Mouse (Mus musculus) CH12.LX (cell line): Measurements from ENCODE around the gene Man1b1. TPM values are rescaled to one million over a fixed set of nuclear protein-coding genes. Genes with fewer than 3 reads are reported as not detected.

ENCODE experiments used
- DNase-seq: peaks from one replicate; pipeline ENCODE4 v3.0.0-alpha.2; 2013; ENCODE audit errors: extremely low read depth
- H3K27ac ChIP-seq: 2 replicates; pipeline ENCODE4 v1.5.1; 2012; ENCODE audit warnings: low read depth, mild to moderate bottlenecking, control low read depth, moderate library complexity; ENCODE audit not compliant: insufficient read depth
- H3K27me3 ChIP-seq: replicated peaks from 2 replicates; pipeline ENCODE3; 2012; ENCODE audit warnings: inconsistent platforms
- H3K36me3 ChIP-seq, 2 experiments: replicated peaks in 1 of 2; 2 replicates each; pipeline versions ENCODE3 to v1.6.1; 2012; ENCODE audit warnings: inconsistent platforms in 1 of 2, low read length in 1 of 2, mild to moderate bottlenecking in 1 of 2, mixed read lengths in 1 of 2, moderate library complexity in 1 of 2; ENCODE audit not compliant: control insufficient read depth in 1 of 2, insufficient read depth in 1 of 2
- H3K4me1 ChIP-seq, 2 experiments: 2 replicates each; pipeline ENCODE4 v1.6.1; 2012; ENCODE audit warnings: inconsistent platforms in 1 of 2, moderate library complexity in 1 of 2; ENCODE audit not compliant: insufficient read depth in 2 of 2, control insufficient read depth in 1 of 2
- H3K4me2 ChIP-seq: 2 replicates; pipeline ENCODE4 v1.6.1; 2012; ENCODE audit warnings: low read depth, mild to moderate bottlenecking, control low read depth; ENCODE audit not compliant: poor library complexity, insufficient read depth, severe bottlenecking
- H3K4me3 ChIP-seq, 3 experiments: fragments of 150-350 bp in 1 of 3; sonication (generic) in 1 of 3; replicated peaks in 1 of 3; 2 replicates each; pipeline versions ENCODE3 to v1.5.1; 2011 to 2012; ENCODE audit warnings: low read depth in 2 of 3, low read length in 2 of 3, mild to moderate bottlenecking in 2 of 3, moderate library complexity in 2 of 3, control low read depth in 1 of 3, improper control_type of control experiment in 1 of 3, inconsistent platforms in 1 of 3, mixed read lengths in 1 of 3; ENCODE audit not compliant: poor library complexity in 1 of 3
- H3K79me2 ChIP-seq: replicated peaks from 2 replicates; pipeline ENCODE4 v1.6.1; 2012; ENCODE audit warnings: mild to moderate bottlenecking, moderate library complexity; ENCODE audit not compliant: control insufficient read depth, poor library complexity, insufficient read depth, severe bottlenecking; ENCODE audit errors: extremely low read depth
- H3K9ac ChIP-seq: 2 replicates; pipeline ENCODE4 v1.6.1; 2012; ENCODE audit warnings: low read depth, mild to moderate bottlenecking, control low read depth, moderate library complexity; ENCODE audit not compliant: insufficient read depth
- H3K9me3 ChIP-seq: replicated peaks from 2 replicates; pipeline ENCODE3; 2012; ENCODE audit warnings: low read length, inconsistent platforms, mixed read lengths
- CHD1 ChIP-seq: IDR thresholded peaks from 2 replicates; pipeline ENCODE4 v1.6.1; 2012; ENCODE audit warnings: low read depth, low read length, improper control_type of control experiment, inconsistent platforms
- CHD2 ChIP-seq: IDR thresholded peaks from 2 replicates; pipeline ENCODE4 v1.6.1; 2011; ENCODE audit warnings: low read length, improper control_type of control experiment
- CTCF ChIP-seq, 2 experiments: IDR thresholded peaks in 1 of 2; conservative IDR thresholded peaks in 1 of 2; 2 replicates each; pipeline ENCODE4 v1.5.1; 2011 to 2012; ENCODE audit warnings: low read depth in 2 of 2, low read length in 2 of 2, improper control_type of control experiment in 1 of 2, inconsistent platforms in 1 of 2, mild to moderate bottlenecking in 1 of 2, moderate library complexity in 1 of 2
- E2F4 ChIP-seq: IDR thresholded peaks from 2 replicates; pipeline ENCODE4 v1.6.1; 2011; ENCODE audit warnings: low read depth, low read length, improper control_type of control experiment; ENCODE audit not compliant: insufficient replicate concordance
- EP300 ChIP-seq: IDR thresholded peaks from 2 replicates; pipeline ENCODE4 v1.6.1; 2011; ENCODE audit warnings: low read length, improper control_type of control experiment
- ETS1 ChIP-seq: conservative IDR thresholded peaks from 2 replicates; pipeline ENCODE4 v1.6.1; 2012; ENCODE audit warnings: low read depth, mild to moderate bottlenecking, inconsistent platforms, low read length, improper control_type of control experiment, moderate library complexity
- GABPA ChIP-seq: IDR thresholded peaks from 2 replicates; pipeline ENCODE4 v1.6.1; 2012; ENCODE audit warnings: low read depth, low read length, improper control_type of control experiment, inconsistent platforms; ENCODE audit not compliant: insufficient replicate concordance
- HCFC1 ChIP-seq: IDR thresholded peaks from 2 replicates; pipeline ENCODE4 v1.6.1; 2012; ENCODE audit warnings: low read depth, mild to moderate bottlenecking, inconsistent platforms, low read length, improper control_type of control experiment
- IRF4 ChIP-seq: IDR thresholded peaks from 2 replicates; pipeline ENCODE4 v1.6.1; 2014; ENCODE audit warnings: low read depth, mild to moderate bottlenecking, inconsistent platforms, low read length, improper control_type of control experiment
- JUN ChIP-seq: IDR thresholded peaks from 2 replicates; pipeline ENCODE4 v1.6.1; 2011; ENCODE audit warnings: low read depth, mild to moderate bottlenecking, low read length, improper control_type of control experiment, moderate library complexity; ENCODE audit not compliant: insufficient read depth
- JUND ChIP-seq: conservative IDR thresholded peaks from 2 replicates; pipeline ENCODE4 v1.6.1; 2011; ENCODE audit warnings: low read depth, low read length, improper control_type of control experiment
- KAT2A ChIP-seq: IDR thresholded peaks from 2 replicates; pipeline ENCODE4 v1.6.1; 2012; ENCODE audit warnings: low read length, improper control_type of control experiment, inconsistent platforms; ENCODE audit not compliant: insufficient replicate concordance
- MAX ChIP-seq: IDR thresholded peaks from 2 replicates; pipeline ENCODE4 v1.6.1; 2011; ENCODE audit warnings: low read length, improper control_type of control experiment
- MAZ ChIP-seq: IDR thresholded peaks from 2 replicates; pipeline ENCODE4 v1.6.1; 2012; ENCODE audit warnings: low read depth, mild to moderate bottlenecking, inconsistent platforms, low read length, improper control_type of control experiment, moderate library complexity
- MEF2A ChIP-seq: IDR thresholded peaks from 2 replicates; pipeline ENCODE4 v1.6.1; 2014; ENCODE audit warnings: low read depth, mild to moderate bottlenecking, inconsistent platforms, low read length, improper control_type of control experiment, borderline replicate concordance
- MXI1 ChIP-seq: IDR thresholded peaks from 2 replicates; pipeline ENCODE4 v1.6.1; 2011; ENCODE audit warnings: mild to moderate bottlenecking, low read depth, low read length, improper control_type of control experiment
- MYC ChIP-seq: IDR thresholded peaks from 2 replicates; pipeline ENCODE4 v1.6.1; 2011; ENCODE audit warnings: low read depth, mild to moderate bottlenecking, improper control_type of control experiment, low read length
- NELFE ChIP-seq: IDR thresholded peaks from 2 replicates; pipeline ENCODE4 v1.6.1; 2011; ENCODE audit warnings: low read depth, low read length, improper control_type of control experiment
- NRF1 ChIP-seq: IDR thresholded peaks from 2 replicates; pipeline ENCODE4 v1.6.1; 2014; ENCODE audit warnings: low read depth, mild to moderate bottlenecking, inconsistent platforms, low read length, improper control_type of control experiment, moderate library complexity
- POLR2AphosphoS2 ChIP-seq: IDR thresholded peaks from 2 replicates; pipeline ENCODE4 v1.6.1; 2011; ENCODE audit warnings: low read depth, low read length, improper control_type of control experiment
- RAD21 ChIP-seq: IDR thresholded peaks from 2 replicates; pipeline ENCODE4 v1.6.1; 2011; ENCODE audit warnings: low read depth, mild to moderate bottlenecking, low read length, improper control_type of control experiment, moderate library complexity
- RCOR1 ChIP-seq: conservative IDR thresholded peaks from 2 replicates; pipeline ENCODE4 v1.6.1; 2012; ENCODE audit warnings: low read depth, mild to moderate bottlenecking, inconsistent platforms, low read length, improper control_type of control experiment
- SIN3A ChIP-seq: IDR thresholded peaks from 2 replicates; pipeline ENCODE4 v1.6.1; 2012; ENCODE audit warnings: low read length, improper control_type of control experiment, inconsistent platforms
- TBP ChIP-seq: conservative IDR thresholded peaks from 2 replicates; pipeline ENCODE4 v1.6.1; 2011; ENCODE audit warnings: low read depth, low read length, improper control_type of control experiment
- TCF12 ChIP-seq: IDR thresholded peaks from 2 replicates; pipeline ENCODE4 v1.6.1; 2014; ENCODE audit warnings: low read depth, mild to moderate bottlenecking, inconsistent platforms, low read length, improper control_type of control experiment
- USF1 ChIP-seq: IDR thresholded peaks from 2 replicates; pipeline ENCODE4 v1.6.1; 2014; ENCODE audit warnings: low read depth, mild to moderate bottlenecking, inconsistent platforms, low read length, improper control_type of control experiment
- ZC3H11A ChIP-seq: IDR thresholded peaks from 2 replicates; pipeline ENCODE4 v1.6.1; 2012; ENCODE audit warnings: low read depth, mild to moderate bottlenecking, inconsistent platforms, low read length, improper control_type of control experiment
- ZKSCAN1 ChIP-seq: IDR thresholded peaks from 2 replicates; pipeline ENCODE4 v1.6.1; 2012; ENCODE audit warnings: low read depth, inconsistent platforms, low read length, improper control_type of control experiment, borderline replicate concordance
- dilution Hi-C: fragments of 300-500 bp; cut with MboI; formaldehyde crosslinking; loops from 2 replicates; pipeline ENCODE4 v1.14.3; 2020; ENCODE audit warnings: low sequenced_read_pairs; ENCODE audit not compliant: extremely low pct_unique_long_range_greater_than_20kb, extremely low pct_ligation_motif_present
- in situ Hi-C: fragments of 300-500 bp; cut with MboI; formaldehyde crosslinking; loops from 3 replicates; pipeline ENCODE4 v1.14.3; 2019; ENCODE audit warnings: low sequenced_read_pairs, low pct_ligation_motif_present, low pct_unique_long_range_greater_than_20kb, mixed read lengths
- polyA plus RNA-seq: library from polyadenylated mRNA; unstranded; fragments of >175 nt; gene quantifications from 2 replicates; pipeline ENCODE4 v1.2.1, GENCODE M21; 2012; ENCODE audit warnings: low read depth; ENCODE audit not compliant: insufficient read length
- total RNA-seq, 2 experiments: library from RNA; depleted of rRNA; stranded (reverse); fragments of 300-350 nt in 1 of 2; fragments of >200 nt in 1 of 2; gene quantifications; 2 replicates each; pipeline ENCODE4 v1.2.3; 2012 to 2014

The Man1b1 gene
- total and polyA plus RNA-seq, 3 experiments: 39.3 to 68.8 (median 45.7) TPM

- no peak overlapping the region for H3K4me3 ChIP-seq
- no peaks in the 10 kb centered on the region for H3K9me3 ChIP-seq
- H3K4me2 ChIP-seq: peak overlapping the region; percentile 37; the same call in 1 of the 2 replicates
- peak overlapping the region; percentile 57 for H3K9ac ChIP-seq
- peaks cover 30% of the 10 kb centered on the region for H3K27me3 ChIP-seq
- H3K4me1 ChIP-seq: peaks cover 16 to 19% of the 10 kb centered on the region in 2 experiments
- DNase-seq: no peak
- dilution Hi-C loops (no loop called here), in situ Hi-C loops (loop anchor here (5.0 kb wide), 1 partner anchor 32 kb away; no protein-coding TSS in a partner anchor)
- no peaks in the 10 kb centered on the region for H3K79me2 ChIP-seq
- H3K36me3 ChIP-seq: peaks cover 0 to 8% of the 10 kb centered on the region in 2 experiments
- TF ChIP-seq JUND: no peak
- no peak for TF ChIP-seq TBP
- TF ChIP-seq JUN: no peak
- no peak for TF ChIP-seq POLR2AphosphoS2
- no peak for TF ChIP-seq NRF1
- no peak for TF ChIP-seq MXI1
- no peak for TF ChIP-seq CHD1
- no peak for TF ChIP-seq ZKSCAN1
- TF ChIP-seq GABPA: no peak
- no peak for TF ChIP-seq MEF2A
- TF ChIP-seq EP300: no peak
- no peak for TF ChIP-seq HCFC1
- TF ChIP-seq KAT2A: no peak
- TF ChIP-seq TCF12: no peak
- no peak for TF ChIP-seq SIN3A
- no peak for TF ChIP-seq USF1
- H3K27ac ChIP-seq: no peak overlapping the region
Observed at GRCm38 (mm10) chr2:25369996-25370395, 37.9 kb downstream of the Man1b1 start.

- peak; percentile 92 for DNase-seq
- no peaks in the 10 kb centered on the region for H3K9me3 ChIP-seq
- peak within 1 kb of the TSS; percentile 94 for H3K4me2 ChIP-seq
- peak within 1 kb of the TSS; percentile 57 for H3K9ac ChIP-seq
- H3K27me3 ChIP-seq: peaks cover 23% of the 10 kb centered on the region
- H3K79me2 ChIP-seq: no peaks in the 10 kb centered on the region
- H3K4me1 ChIP-seq: peaks cover 16% of the 10 kb centered on the region in 2 experiments
- in situ Hi-C loops (no loop called here), dilution Hi-C loops (no loop called here)
- H3K4me3 ChIP-seq: peak within 1 kb of the TSS; percentile 68 to 92 (median 75)
- H3K36me3 ChIP-seq: peaks cover 14 to 28% of the 10 kb centered on the region in 2 experiments
- H3K27ac ChIP-seq: peak within 1 kb of the TSS; percentile 43; the same call in 1 of the 2 replicates
- TF ChIP-seq MEF2A (peak; percentile 50; the same call in 1 of the 2 replicates), E2F4 (0 out of 2 replicates have a peak, but pooled peaks have one; percentile 54), ZC3H11A (no peak), TCF12 (peak; percentile 78; the same call in 1 of the 2 replicates), USF1 (no peak), RCOR1 (no peak), JUND (no peak), IRF4 (peak; percentile 37; the same call in 1 of the 2 replicates), MYC (peak; percentile 43; the same call in 1 of the 2 replicates), POLR2AphosphoS2 (peak; percentile 71; the same call in 1 of the 2 replicates), ETS1 (no peak), NELFE (peak; percentile 85), MAZ (0 out of 2 replicates have a peak, but pooled peaks have one; percentile 18), KAT2A (0 out of 2 replicates have a peak, but pooled peaks have one; percentile 17), CTCF (conservative IDR thresholded peaks at IDR 0.05 in 1 of 2, IDR thresholded peaks at IDR 0.05 in 1 of 2; ENCODE audit: low read depth in 2 of 2, low read length in 2 of 2) (no peak), MAX (peak; percentile 80), ZKSCAN1 (no peak), GABPA (no peak), RAD21 (no peak), CHD2 (peak; percentile 69)
Observed at GRCm38 (mm10) chr2:25371764-25372643, 39.9 kb downstream of the Man1b1 start, which contains the start of gene Sapcd2. Gene Sapcd2 (plus strand): TSS chr2:25372321.
